Mouse (Mus musculus) limb, embryonic 14.5 days (tissue): ENCODE results near the gene Unc13a. TPM values are rescaled to one million over a fixed set of nuclear protein-coding genes. Genes with fewer than 3 reads are reported as not detected.
A peak's percentile ranks its signal among the peaks of the same experiment; 100 is the strongest.

Experiments
- ATAC-seq: fragments of 200-750 bp; cut with Nextera tagmentation; 2 replicates; pipeline ENCODE4 v1.8.0; 2017; ENCODE audit warnings: low read depth, moderate number of reproducible peaks, moderate TSS enrichment; ENCODE audit not compliant: low FRiP score
- DNase-seq: peaks from one replicate; pipeline ENCODE4 v3.0.0-alpha.2; 2015; ENCODE audit warnings: low spot score
- H3K27ac ChIP-seq: fragments of 300-500 bp; sonication (generic); replicated peaks from 2 replicates; pipeline ENCODE4 v1.5.1; 2014; ENCODE audit warnings: low read depth, mild to moderate bottlenecking, low read length, moderate library complexity, mixed read lengths
- H3K27me3 ChIP-seq: fragments of 300-500 bp; sonication (generic); 2 replicates; pipeline ENCODE4 v1.6.1; 2014; ENCODE audit warnings: low read length, mixed read lengths; ENCODE audit not compliant: control insufficient read depth, insufficient read depth
- H3K36me3 ChIP-seq: fragments of 300-500 bp; sonication (generic); 2 replicates; pipeline ENCODE4 v1.6.1; 2014; ENCODE audit warnings: mild to moderate bottlenecking, low read length, moderate library complexity, mixed read lengths; ENCODE audit not compliant: control insufficient read depth, insufficient read depth
- H3K4me1 ChIP-seq: fragments of 300-500 bp; sonication (generic); 2 replicates; pipeline ENCODE4 v1.6.1; 2014; ENCODE audit warnings: antibody characterized with exemption, low read length, mixed read lengths; ENCODE audit not compliant: control insufficient read depth, insufficient read depth
- H3K4me2 ChIP-seq: fragments of 300-500 bp; sonication (generic); replicated peaks from 2 replicates; pipeline ENCODE4 v1.6.1; 2014; ENCODE audit warnings: low read depth, mild to moderate bottlenecking, low read length, moderate library complexity; ENCODE audit not compliant: severe bottlenecking
- H3K4me3 ChIP-seq: fragments of 300-500 bp; sonication (generic); replicated peaks from 2 replicates; pipeline ENCODE4 v1.5.1; 2014; ENCODE audit warnings: low read length
- H3K9ac ChIP-seq: fragments of 300-500 bp; sonication (generic); 2 replicates; pipeline ENCODE4 v1.6.1; 2014; ENCODE audit warnings: mild to moderate bottlenecking, low read depth, low read length, moderate library complexity; ENCODE audit not compliant: severe bottlenecking
- H3K9me3 ChIP-seq: fragments of 300-500 bp; sonication (generic); 2 replicates; pipeline ENCODE4 v1.6.1; 2016; ENCODE audit warnings: low read length; ENCODE audit not compliant: control insufficient read depth
- POLR2A ChIP-seq: fragments of 200-500 bp; IDR thresholded peaks from 2 replicates; pipeline ENCODE4 v1.8.0; 2012; ENCODE audit warnings: inconsistent platforms, mild to moderate bottlenecking, moderate library complexity, borderline replicate concordance; ENCODE audit not compliant: insufficient read depth, insufficient read length; ENCODE audit errors: extremely low read depth
- WGBS: fragments of 180-500 bp; shearing (Covaris S2); extraction: QIAGEN DNeasy Blood & Tissue Kit; methylation state at CpG from one replicate; pipeline ENCODE4 v1.1.7; 2014; 5-methylcytosine and 5-hydroxymethylcytosine counted together
- polyA plus RNA-seq, 2 experiments: library from polyadenylated mRNA; depleted of rRNA in 1 of 2; stranded (reverse) in 1 of 2; unstranded in 1 of 2; fragments of >200 nt; fragmentation: Nextera tagmentation in 1 of 2; extraction: Ambion mirVana in 1 of 2; gene quantifications; 2 replicates each; pipeline versions ENCODE4 v1.2.1 to v1.2.3; 2012 to 2014

Unc13a gene
- polyA plus RNA-seq, 2 experiments = 0.39 to 0.91 TPM

GRCm38 (mm10) chr8:71629096-71629697 is 42.4 kb downstream of the Unc13a start:
- Histone ChIP-seq H3K9me3 (no peaks in the 10 kb centered on the region), H3K4me2 (peak overlapping the region; percentile 97), H3K4me1 (peaks cover 18% of the 10 kb centered on the region), H3K4me3 (peak overlapping the region; percentile 55), H3K9ac (peak overlapping the region; percentile 64), H3K27ac (peak overlapping the region; percentile 63), H3K27me3 (peaks cover 8% of the 10 kb centered on the region; the same call in 1 of the 2 replicates), H3K36me3 (peaks cover 23% of the 10 kb centered on the region)
- WGBS = 0% methylated on average over 47 of the region's 55 CpGs
- TF ChIP-seq POLR2A = peak; percentile 55; the same call in 1 of the 2 replicates
- ATAC-seq (peak; percentile 91), DNase-seq (peak; percentile 90)

- WGBS = 8% methylated on average over 16 of the region's 16 CpGs
- Histone ChIP-seq H3K27ac (peak overlapping the region; percentile 61; the same call in 1 of the 2 replicates), H3K36me3 (peaks cover 29% of the 10 kb centered on the region), H3K9ac (peak overlapping the region; percentile 64), H3K27me3 (peaks cover 5% of the 10 kb centered on the region; the same call in 1 of the 2 replicates), H3K9me3 (no peaks in the 10 kb centered on the region), H3K4me3 (peak overlapping the region; percentile 55), H3K4me2 (peak overlapping the region; percentile 97), H3K4me1 (peaks cover 18% of the 10 kb centered on the region)
- ATAC-seq (no peak), DNase-seq (peak; percentile 9)
- TF ChIP-seq POLR2A = no peak
These were observed 43.0 kb downstream of the Unc13a start for GRCm38 (mm10) chr8:71628396-71629095.

DNA sequence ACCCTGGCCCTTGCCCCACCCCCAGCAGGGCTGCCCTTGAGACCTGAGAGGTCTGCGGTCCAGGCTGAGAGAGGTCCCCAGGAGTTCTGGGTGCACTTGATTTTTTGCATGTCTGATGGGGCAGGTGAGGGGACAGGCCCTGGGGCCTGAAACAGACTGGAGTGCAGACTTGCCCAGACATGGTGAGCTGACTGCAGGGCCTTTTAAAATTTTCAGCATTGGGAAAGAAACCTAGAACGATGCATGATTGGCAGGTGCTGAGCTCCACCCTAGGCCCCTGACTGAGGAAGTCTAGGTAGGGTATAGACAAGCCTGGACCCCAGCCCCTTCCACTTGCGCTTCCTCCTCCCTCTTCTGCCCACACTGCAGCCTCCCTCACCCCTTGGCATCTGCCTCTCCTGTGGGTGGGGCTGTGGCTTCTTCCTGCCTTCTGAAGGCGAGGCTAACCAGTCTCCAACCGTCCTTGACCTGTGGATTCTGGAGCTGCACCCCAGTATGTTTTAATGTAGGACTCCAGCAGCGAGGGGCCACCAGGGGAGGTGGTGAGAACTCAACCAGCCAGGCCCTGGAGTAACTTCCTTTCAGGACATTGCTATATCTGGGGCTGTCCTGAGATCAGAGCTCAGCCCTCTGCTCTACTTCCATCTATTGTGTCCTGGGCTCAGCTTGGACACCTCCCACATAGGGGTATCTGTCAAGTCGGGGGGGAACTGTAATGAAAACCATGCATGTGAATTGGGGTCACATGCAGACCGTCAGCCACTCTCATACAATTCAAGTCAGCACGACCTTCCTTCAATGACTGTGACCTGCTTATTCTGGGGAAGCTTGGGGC is 44.1 kb downstream of the Unc13a start:
- H3K27me3 ChIP-seq = peaks cover 5% of the 10 kb centered on the region; the same call in 1 of the 2 replicates
- DNase-seq = peak; percentile 32
- peaks cover 18% of the 10 kb centered on the region for H3K4me1 ChIP-seq
- no peak overlapping the region for H3K9ac ChIP-seq
- H3K4me2 ChIP-seq = no peak overlapping the region
- TF ChIP-seq POLR2A = no peak
- peaks cover 40% of the 10 kb centered on the region for H3K36me3 ChIP-seq
- ATAC-seq = no peak
- peaks cover 8% of the 10 kb centered on the region for H3K9me3 ChIP-seq
- 41% methylated on average over 9 of the region's 9 CpGs for WGBS
- H3K4me3 ChIP-seq = no peak overlapping the region
- 0 out of 2 replicates have a peak overlapping the region, but pooled peaks have one; percentile 61 for H3K27ac ChIP-seq

GRCm38 (mm10) chr8:71626753-71627152 is 44.8 kb downstream of the Unc13a start:
- ATAC-seq (no peak), DNase-seq (no peak)
- H3K4me3 ChIP-seq = no peak overlapping the region
- peaks cover 16% of the 10 kb centered on the region for H3K9me3 ChIP-seq
- peaks cover 5% of the 10 kb centered on the region; the same call in 1 of the 2 replicates for H3K27me3 ChIP-seq
- H3K27ac ChIP-seq = no peak overlapping the region
- no peak overlapping the region for H3K9ac ChIP-seq
- H3K4me1 ChIP-seq = peaks cover 18% of the 10 kb centered on the region
- peaks cover 47% of the 10 kb centered on the region for H3K36me3 ChIP-seq
- WGBS = 82% methylated on average over 9 of the region's 9 CpGs
- no peak overlapping the region for H3K4me2 ChIP-seq
- TF ChIP-seq POLR2A = no peak

GRCm38 (mm10) chr8:71625088-71625487 is 46.5 kb downstream of the Unc13a start:
- Histone ChIP-seq H3K4me1 (peaks cover 18% of the 10 kb centered on the region), H3K36me3 (peaks cover 64% of the 10 kb centered on the region), H3K27me3 (peaks cover 3% of the 10 kb centered on the region; the same call in 1 of the 2 replicates), H3K9ac (no peak overlapping the region), H3K4me2 (no peak overlapping the region), H3K27ac (no peak overlapping the region), H3K9me3 (peaks cover 18% of the 10 kb centered on the region), H3K4me3 (no peak overlapping the region)
- ATAC-seq = no peak
- no peak for DNase-seq
- WGBS = 84% methylated on average over 1 of the region's 1 CpGs
- no peak for TF ChIP-seq POLR2A
